Mouse (Mus musculus): Measurements from ENCODE around the gene Vps50. TPM values are rescaled to one million over a fixed set of nuclear protein-coding genes. Genes with fewer than 3 reads are reported as not detected.
A peak's percentile ranks its signal among the peaks of the same experiment; 100 is the strongest.

Gene Vps50
- 0.48 and 0.86 TPM in 2 replicates for polyA plus RNA-seq (2012; rRNA removed)

- Histone ChIP-seq H3K27ac (ENCODE audit: insufficient read depth, low read depth, low read length) (no peak within 1 kb of the TSS), H3K36me3 (ENCODE audit: control insufficient read depth, insufficient read depth, low read length) (no peaks in the 10 kb centered on the region), H3K4me1 (ENCODE audit: control insufficient read depth, insufficient read depth, insufficient read length, low read length) (no peaks in the 10 kb centered on the region), H3K27me3 (ENCODE audit: control insufficient read depth, insufficient read depth, low read length) (no peaks in the 10 kb centered on the region), H3K4me3 (ENCODE audit: low read depth, low read length) (peak within 1 kb of the TSS; percentile 74)
- TF ChIP-seq CTCF (IDR thresholded peaks at IDR 0.05; ENCODE audit: extremely low read depth, insufficient read length, insufficient replicate concordance, low read depth, low read length) (no peak), POLR2A (IDR thresholded peaks at IDR 0.05; ENCODE audit: low read depth, low read length) (no peak; the same call in 1 of the 2 replicates)
- WGBS, result under 1% methylated on average over 28 of the region's 28 CpGs
Observed at GRCm38 (mm10) chr6:3498162-3498848, at the start of gene Vps50, which contains the start of gene Hepacam2. Gene Vps50, plus strand, starts transcription at chr6:3498382. Gene Hepacam2, minus strand, starts transcription at chr6:3498298.

GRCm38 (mm10) chr6:3454421-3454820, 43.8 kb upstream of the Vps50 start:
- TF ChIP-seq POLR2A (IDR thresholded peaks at IDR 0.05; ENCODE audit: low read depth, low read length), result no peak
- TF ChIP-seq CTCF (IDR thresholded peaks at IDR 0.05; ENCODE audit: extremely low read depth, insufficient read length, insufficient replicate concordance, low read depth, low read length), result no peak
- Histone ChIP-seq H3K27ac (ENCODE audit: insufficient read depth, low read depth, low read length) (no peak overlapping the region), H3K4me3 (ENCODE audit: low read depth, low read length) (no peak overlapping the region), H3K27me3 (ENCODE audit: control insufficient read depth, insufficient read depth, low read length) (no peaks in the 10 kb centered on the region), H3K4me1 (ENCODE audit: control insufficient read depth, insufficient read depth, insufficient read length, low read length) (no peaks in the 10 kb centered on the region), H3K36me3 (ENCODE audit: control insufficient read depth, insufficient read depth, low read length) (no peaks in the 10 kb centered on the region)
- 65% methylated on average over 5 of the region's 5 CpGs for WGBS

GRCm38 (mm10) chr6:3455944-3456536, 42.1 kb upstream of the Vps50 start:
- H3K4me1 ChIP-seq (ENCODE audit: control insufficient read depth, insufficient read depth, insufficient read length, low read length), result no peaks in the 10 kb centered on the region
- H3K27me3 ChIP-seq (ENCODE audit: control insufficient read depth, insufficient read depth, low read length), result no peaks in the 10 kb centered on the region
- H3K27ac ChIP-seq (ENCODE audit: insufficient read depth, low read depth, low read length), result no peak overlapping the region
- no peak for TF ChIP-seq POLR2A (IDR thresholded peaks at IDR 0.05; ENCODE audit: low read depth, low read length)
- H3K4me3 ChIP-seq (ENCODE audit: low read depth, low read length), result no peak overlapping the region
- H3K36me3 ChIP-seq (ENCODE audit: control insufficient read depth, insufficient read depth, low read length), result no peaks in the 10 kb centered on the region
- 67% methylated on average over 11 of the region's 11 CpGs for WGBS

- 72% methylated on average over 6 of the region's 6 CpGs for WGBS
- H3K4me1 ChIP-seq (ENCODE audit: control insufficient read depth, insufficient read depth, insufficient read length, low read length), result no peaks in the 10 kb centered on the region
- H3K27me3 ChIP-seq (ENCODE audit: control insufficient read depth, insufficient read depth, low read length), result no peaks in the 10 kb centered on the region
- no peak for TF ChIP-seq POLR2A (IDR thresholded peaks at IDR 0.05; ENCODE audit: low read depth, low read length)
- TF ChIP-seq CTCF (IDR thresholded peaks at IDR 0.05; ENCODE audit: extremely low read depth, insufficient read length, insufficient replicate concordance, low read depth, low read length), result no peak
- H3K27ac ChIP-seq (ENCODE audit: insufficient read depth, low read depth, low read length), result peak overlapping the region; percentile 37; the same call in 1 of the 2 replicates
- no peaks in the 10 kb centered on the region for H3K36me3 ChIP-seq (ENCODE audit: control insufficient read depth, insufficient read depth, low read length)
- no peak overlapping the region for H3K4me3 ChIP-seq (ENCODE audit: low read depth, low read length)
Observed at GRCm38 (mm10) chr6:3463026-3463425, 35.2 kb upstream of the Vps50 start.

GRCm38 (mm10) chr6:3463594-3463993, 34.6 kb upstream of the Vps50 start:
- TF ChIP-seq CTCF (IDR thresholded peaks at IDR 0.05; ENCODE audit: extremely low read depth, insufficient read length, insufficient replicate concordance, low read depth, low read length) (no peak), POLR2A (IDR thresholded peaks at IDR 0.05; ENCODE audit: low read depth, low read length) (no peak)
- Histone ChIP-seq H3K27me3 (ENCODE audit: control insufficient read depth, insufficient read depth, low read length) (no peaks in the 10 kb centered on the region), H3K27ac (ENCODE audit: insufficient read depth, low read depth, low read length) (no peak overlapping the region), H3K4me1 (ENCODE audit: control insufficient read depth, insufficient read depth, insufficient read length, low read length) (no peaks in the 10 kb centered on the region), H3K4me3 (ENCODE audit: low read depth, low read length) (no peak overlapping the region), H3K36me3 (ENCODE audit: control insufficient read depth, insufficient read depth, low read length) (no peaks in the 10 kb centered on the region)
- WGBS, result 70% methylated on average over 2 of the region's 2 CpGs

- H3K4me1 ChIP-seq (ENCODE audit: control insufficient read depth, insufficient read depth, insufficient read length, low read length), result no peaks in the 10 kb centered on the region
- 9% methylated on average over 1 of the region's 1 CpGs for WGBS
- no peaks in the 10 kb centered on the region for H3K36me3 ChIP-seq (ENCODE audit: control insufficient read depth, insufficient read depth, low read length)
- no peak overlapping the region for H3K27ac ChIP-seq (ENCODE audit: insufficient read depth, low read depth, low read length)
- no peak for TF ChIP-seq CTCF (IDR thresholded peaks at IDR 0.05; ENCODE audit: extremely low read depth, insufficient read length, insufficient replicate concordance, low read depth, low read length)
- no peak for TF ChIP-seq POLR2A (IDR thresholded peaks at IDR 0.05; ENCODE audit: low read depth, low read length)
- no peaks in the 10 kb centered on the region for H3K27me3 ChIP-seq (ENCODE audit: control insufficient read depth, insufficient read depth, low read length)
- no peak overlapping the region for H3K4me3 ChIP-seq (ENCODE audit: low read depth, low read length)
Observed at GRCm38 (mm10) chr6:3468627-3469026, 29.6 kb upstream of the Vps50 start.

- WGBS, result 26% methylated on average over 2 of the region's 2 CpGs
- TF ChIP-seq CTCF (IDR thresholded peaks at IDR 0.05; ENCODE audit: extremely low read depth, insufficient read length, insufficient replicate concordance, low read depth, low read length) (no peak), POLR2A (IDR thresholded peaks at IDR 0.05; ENCODE audit: low read depth, low read length) (no peak)
- Histone ChIP-seq H3K4me3 (ENCODE audit: low read depth, low read length) (no peak overlapping the region), H3K4me1 (ENCODE audit: control insufficient read depth, insufficient read depth, insufficient read length, low read length) (no peaks in the 10 kb centered on the region), H3K27me3 (ENCODE audit: control insufficient read depth, insufficient read depth, low read length) (no peaks in the 10 kb centered on the region), H3K27ac (ENCODE audit: insufficient read depth, low read depth, low read length) (no peak overlapping the region), H3K36me3 (ENCODE audit: control insufficient read depth, insufficient read depth, low read length) (no peaks in the 10 kb centered on the region)
Observed at GRCm38 (mm10) chr6:3470706-3471105, 27.5 kb upstream of the Vps50 start.

Data from small intestine, adult 2 months (tissue).